Mouse (Mus musculus) bone marrow macrophage, adult 2 months (primary cell): ENCODE results near the gene Cep97.

Source experiments
- CTCF ChIP-seq: IDR thresholded peaks from 2 replicates; pipeline ENCODE4 v1.5.1; 2012; ENCODE audit warnings: low read depth, mild to moderate bottlenecking, low read length, moderate library complexity
- POLR2A ChIP-seq: IDR thresholded peaks from 2 replicates; pipeline ENCODE4 v1.6.1; 2012; ENCODE audit warnings: mild to moderate bottlenecking, low read depth, low read length, borderline replicate concordance

DNA sequence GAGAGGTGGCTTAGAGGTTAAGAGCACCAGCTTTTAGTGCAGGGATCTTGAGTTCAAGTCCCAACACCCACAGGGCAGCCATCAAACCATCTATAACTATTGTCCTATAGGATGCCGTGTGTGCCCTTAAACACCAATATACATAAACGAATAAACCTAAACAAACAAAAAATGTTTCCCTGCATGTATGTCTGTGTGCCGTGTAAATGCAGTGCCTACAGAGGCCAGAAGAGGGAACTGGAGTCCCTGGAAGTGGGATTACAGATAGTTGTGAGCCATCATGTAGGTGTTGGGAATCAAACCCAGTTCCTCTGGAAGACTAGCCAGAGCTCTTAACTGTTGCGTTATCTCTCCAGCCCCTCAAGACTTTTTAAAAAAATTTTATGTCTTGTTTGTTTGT lies 6.1 kb upstream of the Cep97 start:
- TF ChIP-seq CTCF: no peak
- no peak for TF ChIP-seq POLR2A
